Mouse (Mus musculus) ES-E14 (cell line): ENCODE data around the gene St6galnac3. TPM values are rescaled to one million over a fixed set of nuclear protein-coding genes. Genes with fewer than 3 reads are reported as not detected.
A peak's percentile ranks its signal among the peaks of the same experiment; 100 is the strongest.

Source experiments
- DNase-seq: peaks from one replicate; pipeline ENCODE4 v3.0.0-alpha.2; 2013; ENCODE audit warnings: low read depth, low spot score
- H3K27ac ChIP-seq: 2 replicates; pipeline ENCODE4 v1.5.1; 2012; ENCODE audit warnings: low read depth, mild to moderate bottlenecking, low read length, moderate library complexity, mixed read lengths; ENCODE audit not compliant: poor library complexity, insufficient read depth, severe bottlenecking
- H3K36me3 ChIP-seq: 2 replicates; pipeline ENCODE4 v1.6.1; 2012; ENCODE audit warnings: mild to moderate bottlenecking, low read length, moderate library complexity, mixed read lengths; ENCODE audit not compliant: control insufficient read depth, poor library complexity, insufficient read depth, severe bottlenecking
- H3K4me1 ChIP-seq, 2 experiments: fragments of 150-350 bp in 1 of 2; sonication (generic) in 1 of 2; 2 replicates each; pipeline ENCODE4 v1.6.1; 2012; ENCODE audit warnings: low read length in 2 of 2, mild to moderate bottlenecking in 1 of 2, mixed read lengths in 1 of 2; ENCODE audit not compliant: control insufficient read depth in 2 of 2, insufficient read depth in 2 of 2, poor library complexity in 1 of 2
- H3K4me3 ChIP-seq, 2 experiments: fragments of 150-350 bp in 1 of 2; sonication (generic) in 1 of 2; 2 replicates each; pipeline ENCODE4 v1.5.1; 2012; ENCODE audit warnings: low read length in 2 of 2, low read depth in 1 of 2, mild to moderate bottlenecking in 1 of 2, mixed read lengths in 1 of 2; ENCODE audit not compliant: insufficient read depth in 1 of 2, poor library complexity in 1 of 2, severe bottlenecking in 1 of 2
- H3K9ac ChIP-seq: 2 replicates; pipeline ENCODE4 v1.6.1; 2012; ENCODE audit warnings: low read depth, mild to moderate bottlenecking, low read length, mixed read lengths; ENCODE audit not compliant: poor library complexity, insufficient read depth, severe bottlenecking
- H3K9me3 ChIP-seq: fragments of 150-350 bp; sonication (generic); 2 replicates; pipeline ENCODE4 v1.6.1; 2012; ENCODE audit warnings: low read depth, mild to moderate bottlenecking, low read length; ENCODE audit not compliant: control insufficient read depth, insufficient read depth
- CHD2 ChIP-seq: IDR thresholded peaks from 2 replicates; pipeline ENCODE4 v1.6.1; 2014; ENCODE audit warnings: mild to moderate bottlenecking, low read depth, low read length, inconsistent platforms
- HCFC1 ChIP-seq: IDR thresholded peaks from 2 replicates; pipeline ENCODE4 v1.6.1; 2012; ENCODE audit warnings: low read length, inconsistent platforms, borderline replicate concordance; ENCODE audit not compliant: insufficient read depth
- MAFK ChIP-seq: IDR thresholded peaks from 2 replicates; pipeline ENCODE4 v1.6.1; 2014; ENCODE audit warnings: mild to moderate bottlenecking, low read depth, low read length, inconsistent platforms; ENCODE audit not compliant: insufficient read depth
- ZC3H11A ChIP-seq: IDR thresholded peaks from 2 replicates; pipeline ENCODE4 v1.6.1; 2012; ENCODE audit warnings: low read depth, mild to moderate bottlenecking, inconsistent platforms, low read length, borderline replicate concordance
- ZNF384 ChIP-seq: IDR thresholded peaks from 2 replicates; pipeline ENCODE4 v1.6.1; 2012; ENCODE audit warnings: low read depth, low read length, inconsistent platforms
- in situ Hi-C, 2 experiments: fragments of 600-800 bp; cut with MboI; formaldehyde crosslinking; loops; one replicate each; pipeline ENCODE4 v1.15.1; 2025; ENCODE audit warnings: low sequenced_read_pairs in 2 of 2, inconsistent platforms in 1 of 2; ENCODE audit not compliant: unreplicated experiment in 2 of 2
- total RNA-seq: library from RNA; depleted of rRNA; stranded (reverse); fragments of 300-350 nt; gene quantifications from 2 replicates; pipeline ENCODE4 v1.2.3, GENCODE M21; 2012

Gene St6galnac3
- total RNA-seq, 1 experiment: 3.8 TPM

- Histone ChIP-seq H3K27ac (no peak overlapping the region), H3K4me3 (no peak overlapping the region), H3K4me1 (peaks cover 0 to 2% of the 10 kb centered on the region in 2 experiments; a peak in 1 of 4 replicates), H3K36me3 (peaks cover 2% of the 10 kb centered on the region; the same call in 1 of the 2 replicates), H3K9ac (no peak overlapping the region), H3K9me3 (no peaks in the 10 kb centered on the region)
- TF ChIP-seq MAFK (no peak), ZC3H11A (no peak), ZNF384 (no peak), HCFC1 (no peak), CHD2 (no peak)
- in situ Hi-C loops: no loop called here
- DNase-seq: no peak
These were observed 72.1 kb downstream of the St6galnac3 start for GRCm38 (mm10) chr3:153652850-153653249.

GRCm38 (mm10) chr3:153648713-153649112, 76.3 kb downstream of the St6galnac3 start:
- no peak for TF ChIP-seq ZNF384
- TF ChIP-seq HCFC1: no peak
- no peak for TF ChIP-seq MAFK
- no peak for TF ChIP-seq CHD2
- no peak for TF ChIP-seq ZC3H11A
- Histone ChIP-seq H3K36me3 (peaks cover 2% of the 10 kb centered on the region; the same call in 1 of the 2 replicates), H3K27ac (no peak overlapping the region), H3K4me3 (no peak overlapping the region), H3K9me3 (no peaks in the 10 kb centered on the region), H3K4me1 (peaks cover 0 to 5% of the 10 kb centered on the region in 2 experiments; a peak in 1 of 4 replicates), H3K9ac (no peak overlapping the region)
- no peak for DNase-seq
- in situ Hi-C loops: no loop called here

GRCm38 (mm10) chr3:153645803-153646202, 79.2 kb downstream of the St6galnac3 start:
- Histone ChIP-seq H3K36me3 (no peaks in the 10 kb centered on the region; the same call in 1 of the 2 replicates), H3K9me3 (no peaks in the 10 kb centered on the region), H3K4me3 (no peak overlapping the region), H3K27ac (no peak overlapping the region), H3K4me1 (peaks cover 3 to 5% of the 10 kb centered on the region in 2 experiments; a peak in 3 of 4 replicates), H3K9ac (no peak overlapping the region)
- TF ChIP-seq MAFK: no peak
- no peak for TF ChIP-seq CHD2
- TF ChIP-seq HCFC1: no peak
- no peak for TF ChIP-seq ZNF384
- no peak for TF ChIP-seq ZC3H11A
- in situ Hi-C loops: no loop called here
- DNase-seq: no peak

- H3K36me3 ChIP-seq: no peaks in the 10 kb centered on the region; the same call in 1 of the 2 replicates
- peak overlapping the region; percentile 20; the same call in 1 of the 2 replicates for H3K9ac ChIP-seq
- TF ChIP-seq ZC3H11A: no peak
- TF ChIP-seq MAFK: no peak
- TF ChIP-seq CHD2: no peak
- TF ChIP-seq ZNF384: no peak
- TF ChIP-seq HCFC1: no peak
- H3K4me1 ChIP-seq: peaks cover 3 to 5% of the 10 kb centered on the region in 2 experiments; a peak in 3 of 4 replicates
- H3K27ac ChIP-seq: no peak overlapping the region
- in situ Hi-C loops: no loop called here
- DNase-seq: no peak
- no peak overlapping the region for H3K4me3 ChIP-seq
- no peaks in the 10 kb centered on the region for H3K9me3 ChIP-seq
These were observed 81.0 kb downstream of the St6galnac3 start for GRCm38 (mm10) chr3:153643822-153644519.
